Mouse (Mus musculus) CH12.LX (cell line): ENCODE measurements at regions not wholly inside any gene's neighbourhood (a gene's known extent, or its start where the extent isn't known, plus 50 kb on each side); places are given as distances from the start of the nearest gene placed in this dataset.

ENCODE experiments used
- DNase-seq: peaks from one replicate; pipeline ENCODE4 v3.0.0-alpha.2; 2013; ENCODE audit errors: extremely low read depth
- H3K27ac ChIP-seq: 2 replicates; pipeline ENCODE4 v1.5.1; 2012; ENCODE audit warnings: low read depth, mild to moderate bottlenecking, control low read depth, moderate library complexity; ENCODE audit not compliant: insufficient read depth
- H3K27me3 ChIP-seq: replicated peaks from 2 replicates; pipeline ENCODE3; 2012; ENCODE audit warnings: inconsistent platforms
- H3K36me3 ChIP-seq, 2 experiments: replicated peaks in 1 of 2; 2 replicates each; pipeline versions ENCODE3 to v1.6.1; 2012; ENCODE audit warnings: inconsistent platforms in 1 of 2, low read length in 1 of 2, mild to moderate bottlenecking in 1 of 2, mixed read lengths in 1 of 2, moderate library complexity in 1 of 2; ENCODE audit not compliant: control insufficient read depth in 1 of 2, insufficient read depth in 1 of 2
- H3K4me1 ChIP-seq, 2 experiments: 2 replicates each; pipeline ENCODE4 v1.6.1; 2012; ENCODE audit warnings: inconsistent platforms in 1 of 2, moderate library complexity in 1 of 2; ENCODE audit not compliant: insufficient read depth in 2 of 2, control insufficient read depth in 1 of 2
- H3K4me2 ChIP-seq: 2 replicates; pipeline ENCODE4 v1.6.1; 2012; ENCODE audit warnings: low read depth, mild to moderate bottlenecking, control low read depth; ENCODE audit not compliant: poor library complexity, insufficient read depth, severe bottlenecking
- H3K4me3 ChIP-seq, 3 experiments: fragments of 150-350 bp in 1 of 3; sonication (generic) in 1 of 3; replicated peaks in 1 of 3; 2 replicates each; pipeline versions ENCODE3 to v1.5.1; 2011 to 2012; ENCODE audit warnings: low read depth in 2 of 3, low read length in 2 of 3, mild to moderate bottlenecking in 2 of 3, moderate library complexity in 2 of 3, control low read depth in 1 of 3, improper control_type of control experiment in 1 of 3, inconsistent platforms in 1 of 3, mixed read lengths in 1 of 3; ENCODE audit not compliant: poor library complexity in 1 of 3
- H3K79me2 ChIP-seq: replicated peaks from 2 replicates; pipeline ENCODE4 v1.6.1; 2012; ENCODE audit warnings: mild to moderate bottlenecking, moderate library complexity; ENCODE audit not compliant: control insufficient read depth, poor library complexity, insufficient read depth, severe bottlenecking; ENCODE audit errors: extremely low read depth
- H3K9ac ChIP-seq: 2 replicates; pipeline ENCODE4 v1.6.1; 2012; ENCODE audit warnings: low read depth, mild to moderate bottlenecking, control low read depth, moderate library complexity; ENCODE audit not compliant: insufficient read depth
- H3K9me3 ChIP-seq: replicated peaks from 2 replicates; pipeline ENCODE3; 2012; ENCODE audit warnings: low read length, inconsistent platforms, mixed read lengths
- BHLHE40 ChIP-seq: IDR thresholded peaks from 2 replicates; pipeline ENCODE4 v1.6.1; 2011; ENCODE audit warnings: mild to moderate bottlenecking, low read depth, low read length, improper control_type of control experiment
- CHD1 ChIP-seq: IDR thresholded peaks from 2 replicates; pipeline ENCODE4 v1.6.1; 2012; ENCODE audit warnings: low read depth, low read length, improper control_type of control experiment, inconsistent platforms
- CHD2 ChIP-seq: IDR thresholded peaks from 2 replicates; pipeline ENCODE4 v1.6.1; 2011; ENCODE audit warnings: low read length, improper control_type of control experiment
- CTCF ChIP-seq, 2 experiments: IDR thresholded peaks in 1 of 2; conservative IDR thresholded peaks in 1 of 2; 2 replicates each; pipeline ENCODE4 v1.5.1; 2011 to 2012; ENCODE audit warnings: low read depth in 2 of 2, low read length in 2 of 2, improper control_type of control experiment in 1 of 2, inconsistent platforms in 1 of 2, mild to moderate bottlenecking in 1 of 2, moderate library complexity in 1 of 2
- E2F4 ChIP-seq: IDR thresholded peaks from 2 replicates; pipeline ENCODE4 v1.6.1; 2011; ENCODE audit warnings: low read depth, low read length, improper control_type of control experiment; ENCODE audit not compliant: insufficient replicate concordance
- ETS1 ChIP-seq: conservative IDR thresholded peaks from 2 replicates; pipeline ENCODE4 v1.6.1; 2012; ENCODE audit warnings: low read depth, mild to moderate bottlenecking, inconsistent platforms, low read length, improper control_type of control experiment, moderate library complexity
- HCFC1 ChIP-seq: IDR thresholded peaks from 2 replicates; pipeline ENCODE4 v1.6.1; 2012; ENCODE audit warnings: low read depth, mild to moderate bottlenecking, inconsistent platforms, low read length, improper control_type of control experiment
- IRF4 ChIP-seq: IDR thresholded peaks from 2 replicates; pipeline ENCODE4 v1.6.1; 2014; ENCODE audit warnings: low read depth, mild to moderate bottlenecking, inconsistent platforms, low read length, improper control_type of control experiment
- MEF2A ChIP-seq: IDR thresholded peaks from 2 replicates; pipeline ENCODE4 v1.6.1; 2014; ENCODE audit warnings: low read depth, mild to moderate bottlenecking, inconsistent platforms, low read length, improper control_type of control experiment, borderline replicate concordance
- MYC ChIP-seq: IDR thresholded peaks from 2 replicates; pipeline ENCODE4 v1.6.1; 2011; ENCODE audit warnings: low read depth, mild to moderate bottlenecking, improper control_type of control experiment, low read length
- PAX5 ChIP-seq: IDR thresholded peaks from 2 replicates; pipeline ENCODE4 v1.6.1; 2012; ENCODE audit warnings: low read length, inconsistent platforms, mixed read lengths
- RCOR1 ChIP-seq: conservative IDR thresholded peaks from 2 replicates; pipeline ENCODE4 v1.6.1; 2012; ENCODE audit warnings: low read depth, mild to moderate bottlenecking, inconsistent platforms, low read length, improper control_type of control experiment
- SIN3A ChIP-seq: IDR thresholded peaks from 2 replicates; pipeline ENCODE4 v1.6.1; 2012; ENCODE audit warnings: low read length, improper control_type of control experiment, inconsistent platforms
- TCF12 ChIP-seq: IDR thresholded peaks from 2 replicates; pipeline ENCODE4 v1.6.1; 2014; ENCODE audit warnings: low read depth, mild to moderate bottlenecking, inconsistent platforms, low read length, improper control_type of control experiment
- UBTF ChIP-seq: IDR thresholded peaks from 2 replicates; pipeline ENCODE4 v1.6.1; 2012; ENCODE audit warnings: low read depth, mild to moderate bottlenecking, inconsistent platforms, low read length, improper control_type of control experiment, moderate library complexity
- USF1 ChIP-seq: IDR thresholded peaks from 2 replicates; pipeline ENCODE4 v1.6.1; 2014; ENCODE audit warnings: low read depth, mild to moderate bottlenecking, inconsistent platforms, low read length, improper control_type of control experiment
- USF2 ChIP-seq: conservative IDR thresholded peaks from 2 replicates; pipeline ENCODE4 v1.6.1; 2011; ENCODE audit warnings: low read depth, low read length, improper control_type of control experiment
- ZC3H11A ChIP-seq: IDR thresholded peaks from 2 replicates; pipeline ENCODE4 v1.6.1; 2012; ENCODE audit warnings: low read depth, mild to moderate bottlenecking, inconsistent platforms, low read length, improper control_type of control experiment
- ZMIZ1 ChIP-seq: IDR thresholded peaks from 2 replicates; pipeline ENCODE4 v1.6.1; 2012; ENCODE audit warnings: low read depth, mild to moderate bottlenecking, inconsistent platforms, low read length, improper control_type of control experiment
- dilution Hi-C: fragments of 300-500 bp; cut with MboI; formaldehyde crosslinking; loops from 2 replicates; pipeline ENCODE4 v1.14.3; 2020; ENCODE audit warnings: low sequenced_read_pairs; ENCODE audit not compliant: extremely low pct_unique_long_range_greater_than_20kb, extremely low pct_ligation_motif_present
- in situ Hi-C: fragments of 300-500 bp; cut with MboI; formaldehyde crosslinking; loops from 3 replicates; pipeline ENCODE4 v1.14.3; 2019; ENCODE audit warnings: low sequenced_read_pairs, low pct_ligation_motif_present, low pct_unique_long_range_greater_than_20kb, mixed read lengths

DNA sequence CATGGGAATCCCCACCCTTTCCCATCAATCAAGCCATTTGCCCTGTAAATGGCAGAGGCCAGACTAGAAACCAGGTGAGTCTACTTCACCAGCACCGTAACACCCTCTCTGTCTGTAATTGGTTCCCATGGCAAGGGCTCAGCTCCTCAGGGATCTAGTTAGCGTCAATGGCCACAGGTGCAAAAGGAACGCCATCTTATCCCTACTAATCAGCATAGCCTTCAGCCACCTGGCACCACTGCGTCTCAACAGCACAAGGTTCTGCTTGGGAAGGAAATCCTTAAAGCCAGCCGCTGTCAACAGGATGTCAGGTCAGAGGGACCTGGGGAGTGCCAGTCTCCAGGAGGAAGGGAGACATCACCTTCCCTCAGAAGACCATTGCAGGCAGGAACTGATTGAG lies 77.2 kb upstream of the Galnt18 start:
- H3K27me3 ChIP-seq: peaks cover 44% of the 10 kb centered on the region

DNA sequence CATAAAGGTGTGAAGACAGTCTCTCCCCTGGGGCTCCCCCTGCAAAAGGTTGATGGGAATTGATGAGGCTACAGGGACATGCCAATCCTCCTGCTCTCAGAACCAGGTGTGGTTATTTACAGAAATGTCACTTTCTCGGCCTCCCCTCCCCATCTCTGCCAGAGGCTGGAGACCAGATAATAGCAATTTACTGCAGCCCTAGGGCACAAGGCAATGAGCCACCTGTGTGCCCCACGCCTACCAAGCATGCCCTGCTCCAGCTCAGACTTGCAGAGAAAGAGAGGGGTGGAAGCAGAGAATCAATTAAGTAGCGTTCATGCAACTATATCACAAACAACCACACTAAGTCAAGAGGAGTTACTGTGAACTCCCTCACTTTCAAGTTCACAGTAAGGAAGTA lies 75.5 kb upstream of the Galnt18 start:
- Histone ChIP-seq H3K4me2 (no peak overlapping the region), H3K4me3 (no peak overlapping the region), H3K27ac (no peak overlapping the region), H3K4me1 (no peaks in the 10 kb centered on the region), H3K9me3 (no peaks in the 10 kb centered on the region), H3K36me3 (no peaks in the 10 kb centered on the region), H3K27me3 (peaks cover 33% of the 10 kb centered on the region), H3K79me2 (no peaks in the 10 kb centered on the region), H3K9ac (no peak overlapping the region)
- dilution Hi-C loops: no loop called here
- no peak for TF ChIP-seq USF1
- no peak for TF ChIP-seq MEF2A
- no peak for TF ChIP-seq CTCF (conservative IDR thresholded peaks at IDR 0.05 in 1 of 2, IDR thresholded peaks at IDR 0.05 in 1 of 2; ENCODE audit: low read depth in 2 of 2, low read length in 2 of 2)
- TF ChIP-seq USF2: no peak
- TF ChIP-seq PAX5: no peak
- TF ChIP-seq CHD2: no peak
- TF ChIP-seq MYC: no peak
- no peak for TF ChIP-seq ETS1
- TF ChIP-seq ZMIZ1: no peak
- no peak for TF ChIP-seq SIN3A
- no peak for TF ChIP-seq E2F4
- TF ChIP-seq ZC3H11A: no peak
- no peak for TF ChIP-seq CHD1
- TF ChIP-seq HCFC1: no peak
- TF ChIP-seq TCF12: no peak
- no peak for DNase-seq
- in situ Hi-C loops: no loop called here

More for the DNA sequence above, 77.2 kb upstream of the Galnt18 start:
- Histone ChIP-seq H3K9ac (no peak overlapping the region), H3K36me3 (no peaks in the 10 kb centered on the region), H3K79me2 (no peaks in the 10 kb centered on the region), H3K4me3 (no peak overlapping the region), H3K4me2 (no peak overlapping the region), H3K9me3 (no peaks in the 10 kb centered on the region), H3K27ac (no peak overlapping the region), H3K4me1 (no peaks in the 10 kb centered on the region)
- TF ChIP-seq BHLHE40 (no peak), ETS1 (no peak), IRF4 (no peak), RCOR1 (no peak), UBTF (no peak)
- dilution Hi-C loops: no loop called here
- in situ Hi-C loops: no loop called here
- no peak for DNase-seq
